Mouse (Mus musculus) cerebral cortex, adult 2 months (tissue): ENCODE measurements around the gene D930048N14Rik.

Experiments used
- WGBS: fragments of 180-500 bp; shearing (Covaris S2); methylation state at CpG from one replicate; pipeline ENCODE4 v1.1.7; 2018; 5-methylcytosine and 5-hydroxymethylcytosine counted together

The D930048N14Rik gene

GRCm38 (mm10) chr11:51702831-51703230, 52.1 kb downstream of the D930048N14Rik start:
- 50% methylated on average over 3 of the region's 3 CpGs for WGBS

GRCm38 (mm10) chr11:51703379-51703998, 52.7 kb downstream of the D930048N14Rik start:
- WGBS, result 64% methylated on average over 10 of the region's 10 CpGs

GRCm38 (mm10) chr11:51706451-51706850, 55.7 kb downstream of the D930048N14Rik start:
- 92% methylated on average over 10 of the region's 10 CpGs for WGBS

GRCm38 (mm10) chr11:51707080-51707479, 56.3 kb downstream of the D930048N14Rik start:
- 92% methylated on average over 13 of the region's 13 CpGs for WGBS
